Mouse (Mus musculus) forelimb bud, embryonic 11.5 days (tissue): ENCODE data around the gene Tmem87a.

ENCODE experiments used
- DNase-seq: peaks from one replicate; pipeline ENCODE4 v3.0.0-alpha.2; 2012; ENCODE audit warnings: low read depth, low spot score

Tmem87a gene

DNA sequence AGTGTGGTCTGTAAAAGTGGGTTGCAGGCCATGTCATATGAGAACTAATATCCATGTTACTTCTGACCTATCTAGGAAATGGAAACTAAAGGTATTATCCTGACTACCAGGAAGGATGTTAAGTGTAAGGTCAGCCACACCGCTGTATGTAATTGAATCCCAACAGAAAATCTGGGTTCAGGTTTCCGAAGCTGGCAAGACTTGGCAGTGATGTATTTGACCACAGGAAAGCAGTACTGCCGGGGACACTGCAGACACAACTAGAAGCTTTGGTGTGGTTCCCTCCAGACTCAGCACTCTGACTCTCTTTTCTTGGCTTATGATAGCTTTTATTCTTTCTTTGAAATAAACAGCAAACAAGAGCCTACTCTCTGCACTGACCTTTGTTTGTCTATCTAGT is 37.4 kb downstream of the Tmem87a start:
- DNase-seq = no peak

DNA sequence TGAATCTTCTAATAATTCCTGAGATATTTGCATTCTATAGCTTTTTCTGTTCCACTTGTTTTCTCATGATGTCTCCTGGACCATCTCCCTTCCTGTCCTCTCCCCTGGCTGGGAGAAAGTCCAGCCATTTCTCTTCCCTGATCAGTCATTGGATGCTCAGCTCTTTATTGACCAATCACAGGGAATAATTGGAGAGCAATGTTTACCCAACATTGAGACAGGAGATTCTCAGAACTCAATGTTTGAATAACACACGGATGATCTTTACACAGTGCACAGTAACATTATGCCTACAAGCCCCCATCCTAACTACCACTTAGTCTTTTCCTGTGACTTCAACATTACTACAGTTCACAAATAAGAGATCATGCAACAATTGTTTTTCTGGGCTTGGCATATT is 43.5 kb downstream of the Tmem87a start:
- no peak for DNase-seq

- DNase-seq = peak; percentile 84
Observed at GRCm38 (mm10) chr2:120352682-120353646, 50.9 kb downstream of the Tmem87a start, which contains the start of gene Vps39. TSS of gene Vps39 (minus strand) at chr2:120353137.

- DNase-seq = no peak
Observed at GRCm38 (mm10) chr2:120351321-120351720, 52.6 kb downstream of the Tmem87a start.

- DNase-seq = no peak
Observed at GRCm38 (mm10) chr2:120348120-120348519, 55.8 kb downstream of the Tmem87a start.

DNA sequence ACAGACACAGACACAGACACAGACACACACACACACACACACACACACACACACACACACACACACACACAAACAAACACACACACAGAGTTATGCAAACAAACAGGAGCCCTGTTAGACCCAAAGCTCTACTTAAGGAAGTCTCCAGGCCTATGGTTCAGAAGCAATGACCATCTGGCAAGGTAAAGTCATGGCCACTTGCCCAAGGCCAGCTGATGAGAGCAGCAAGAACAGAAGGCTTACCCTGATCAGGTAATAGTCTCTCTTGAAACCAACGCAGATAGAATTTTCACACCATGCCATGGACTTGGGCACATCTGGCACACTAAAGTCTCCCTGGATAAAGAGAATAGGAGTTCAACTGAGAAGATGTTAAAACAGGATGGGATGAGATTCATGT is 62.2 kb downstream of the Tmem87a start:
- DNase-seq = no peak

DNA sequence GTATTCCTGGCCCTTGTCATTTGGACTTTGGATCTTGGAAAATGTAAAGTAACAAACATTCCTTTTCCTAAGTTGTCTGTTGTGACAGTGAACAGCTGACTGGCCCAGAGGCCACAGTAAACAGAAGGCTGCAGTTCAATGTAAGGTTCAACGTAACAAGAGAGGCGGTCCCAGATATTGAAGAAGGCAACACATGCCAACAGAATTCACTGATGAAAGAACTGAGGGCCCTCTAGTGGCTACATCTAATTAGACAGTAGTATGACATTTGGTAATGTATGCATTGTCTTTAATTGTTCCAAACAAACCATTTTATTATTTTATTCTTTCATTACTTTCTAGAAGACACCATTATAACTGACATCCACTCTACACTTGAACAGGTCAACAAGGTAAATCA is 66.0 kb downstream of the Tmem87a start:
- no peak for DNase-seq

DNA sequence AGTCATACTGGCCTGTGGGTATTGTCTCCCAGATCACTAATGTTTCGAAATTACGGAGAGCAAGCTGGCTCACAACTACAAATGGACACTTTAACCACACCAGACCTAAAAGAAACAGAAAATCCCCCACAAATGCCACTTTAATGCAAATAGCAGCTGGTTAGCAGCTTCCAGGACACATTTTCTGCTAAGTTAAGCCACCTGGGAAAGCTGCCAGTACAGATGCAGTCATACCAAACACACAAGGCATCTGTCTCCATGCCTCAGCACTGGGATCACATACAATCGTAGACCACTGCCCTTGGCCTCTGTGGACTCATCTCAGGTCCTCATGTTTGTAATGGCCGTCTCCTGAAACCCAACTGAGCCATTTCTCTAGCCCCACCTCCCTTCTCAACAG is 72.3 kb downstream of the Tmem87a start:
- DNase-seq = no peak

DNA sequence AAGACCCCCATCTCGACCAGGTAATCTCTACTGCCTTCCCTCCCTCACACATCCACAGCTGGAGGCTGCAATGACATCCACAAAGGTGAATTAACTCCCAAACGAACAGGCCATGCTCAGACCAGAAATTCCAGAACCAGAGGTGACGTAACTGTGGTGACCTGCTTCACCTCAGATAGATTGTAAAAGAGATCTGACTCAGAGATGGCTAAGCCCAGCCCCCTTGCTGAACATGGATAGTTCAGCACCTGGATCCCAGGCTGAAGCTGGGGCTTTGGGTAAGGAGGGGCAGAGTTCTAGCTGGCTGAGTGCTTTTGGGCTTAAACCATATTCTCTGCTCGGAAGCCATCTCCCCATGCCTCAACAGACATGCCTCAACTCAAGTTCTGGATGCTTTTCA is 88.8 kb downstream of the Tmem87a start:
- DNase-seq = no peak

- no peak for DNase-seq
Observed at GRCm38 (mm10) chr2:120314487-120314886, 89.4 kb downstream of the Tmem87a start.

GRCm38 (mm10) chr2:120313976-120314375 is 89.9 kb downstream of the Tmem87a start, which contains the start of gene Pla2g4f:
TSS of gene Pla2g4f (minus strand) at chr2:120314165.
- no peak for DNase-seq

DNA sequence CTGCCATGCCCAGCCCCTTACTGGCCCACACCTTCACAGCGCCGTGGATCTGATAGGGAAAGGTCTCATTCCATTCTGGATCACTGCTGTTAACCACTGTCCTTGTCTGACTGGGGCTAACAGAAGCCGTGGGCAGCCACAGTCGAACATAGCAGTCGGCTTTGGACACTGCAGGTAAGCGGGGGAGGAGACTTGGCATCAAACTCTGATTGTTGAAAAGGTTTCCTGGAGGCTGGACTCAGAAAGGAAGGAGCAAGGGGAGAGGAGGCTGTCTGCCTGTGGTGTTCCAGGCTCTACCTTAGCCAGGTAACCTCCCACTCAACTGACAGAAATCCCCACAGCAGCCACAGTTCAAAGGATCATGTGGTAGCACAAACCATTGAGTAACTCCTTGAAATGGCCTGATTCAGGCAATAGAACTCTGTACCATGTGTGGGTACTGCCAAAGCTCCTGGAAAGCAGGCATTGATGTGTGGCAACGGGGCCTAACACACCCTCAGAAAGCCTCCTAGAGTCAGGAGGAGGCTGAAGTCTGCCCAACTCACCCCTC is 91.6 kb downstream of the Tmem87a start:
- no peak for DNase-seq
